Mouse (Mus musculus): Measurements from ENCODE around the gene Hephl1. TPM values are rescaled to one million over a fixed set of nuclear protein-coding genes. Genes with fewer than 3 reads are reported as not detected.

Hephl1 gene
- total RNA-seq, 2 experiments from 2014 or later, result 2.6 to 6.4 TPM

DNA sequence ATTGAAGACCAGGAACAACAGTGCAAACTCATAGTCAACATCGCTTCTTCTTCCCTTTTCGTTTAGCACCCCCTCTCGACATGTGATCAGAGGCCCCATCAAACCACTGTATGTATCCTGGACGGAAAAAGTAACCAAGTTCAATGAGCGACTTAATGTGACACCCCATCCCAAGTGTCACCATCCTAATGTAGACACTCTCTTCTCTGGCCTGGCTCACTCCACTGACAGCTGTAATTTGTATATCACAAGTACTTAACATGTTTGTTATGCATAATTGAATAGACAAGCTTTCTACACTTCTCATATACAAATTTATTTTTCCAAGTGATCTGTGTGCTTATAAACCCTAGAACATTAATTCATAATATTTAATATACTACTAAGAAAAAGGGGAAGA is 51.1 kb downstream of the Hephl1 start:
- no peak for DNase-seq (ENCODE audit: low spot score in 2 of 2)

- DNase-seq (ENCODE audit: low spot score in 2 of 2), result no peak
Observed at GRCm38 (mm10) chr9:15060026-15060425, 51.9 kb downstream of the Hephl1 start.

- DNase-seq (ENCODE audit: low spot score in 2 of 2), result no peak
Observed at GRCm38 (mm10) chr9:15045740-15046139, 66.2 kb downstream of the Hephl1 start.

GRCm38 (mm10) chr9:15045084-15045669 is 66.7 kb downstream of the Hephl1 start, which contains the start of gene Panx1:
Panx1 (minus strand) TSS chr9:15045478.
- peak; percentile 45 to 58 for DNase-seq (ENCODE audit: low spot score in 2 of 2)

DNA sequence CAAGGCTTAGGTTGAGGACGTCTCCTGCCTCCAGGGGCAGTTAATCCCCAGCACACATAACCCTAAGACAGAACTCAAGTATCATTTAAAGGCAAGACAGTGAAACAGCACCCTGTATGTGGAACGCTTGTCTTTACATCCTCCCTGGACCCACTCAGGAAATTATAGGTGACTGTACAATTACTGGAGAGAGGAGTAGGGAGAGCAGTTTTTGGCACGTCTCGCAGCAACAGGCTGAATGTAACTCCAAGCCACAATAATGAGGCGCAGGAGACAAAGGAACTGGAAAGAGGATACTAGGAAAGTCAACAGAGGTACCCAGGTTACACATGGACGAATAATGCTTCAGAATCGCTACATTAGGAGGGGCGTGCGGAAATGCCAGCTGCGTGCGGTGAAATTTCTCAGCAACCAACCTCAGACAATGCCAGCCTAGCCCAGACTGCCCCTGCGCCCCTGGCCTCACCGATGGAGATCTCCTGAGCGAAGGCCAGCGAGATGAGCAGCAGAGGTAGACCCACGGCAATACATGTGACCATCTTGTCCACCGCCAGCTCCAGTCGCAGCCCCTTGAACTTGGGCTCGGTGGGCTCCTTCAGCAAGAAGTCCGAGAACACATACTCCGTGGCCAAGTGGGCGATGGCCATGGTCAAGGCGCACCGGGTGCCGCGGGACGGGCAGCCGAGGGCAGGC is 67.4 kb downstream of the Hephl1 start:
- no peak for DNase-seq (ENCODE audit: low spot score in 2 of 2)

DNA sequence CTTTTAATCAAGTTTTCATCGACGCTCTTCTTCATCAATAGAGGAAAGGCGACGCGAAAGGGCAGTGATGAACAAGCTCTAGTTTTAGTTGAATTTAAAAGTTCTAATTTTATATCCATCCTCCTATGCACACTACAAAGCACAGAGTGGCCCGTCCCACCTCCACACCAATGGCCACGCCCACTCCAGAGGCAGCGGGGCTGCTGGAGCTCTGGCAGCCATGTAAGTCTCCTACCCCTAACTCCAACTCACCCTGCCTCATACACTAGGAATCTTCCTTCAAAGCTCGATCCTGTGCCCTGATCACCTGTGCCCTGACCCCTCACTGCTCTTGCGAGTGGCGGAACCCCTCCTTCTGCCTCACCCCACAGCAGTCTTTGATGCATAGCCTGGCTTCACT is 70.4 kb downstream of the Hephl1 start:
- DNase-seq (ENCODE audit: low spot score in 2 of 2), result no peak

GRCm38 (mm10) chr9:15039848-15040247 is 72.1 kb downstream of the Hephl1 start:
- DNase-seq (ENCODE audit: low spot score in 2 of 2), result no peak

GRCm38 (mm10) chr9:15037704-15038103 is 74.2 kb downstream of the Hephl1 start:
- no peak for DNase-seq (ENCODE audit: low spot score in 2 of 2)

DNA sequence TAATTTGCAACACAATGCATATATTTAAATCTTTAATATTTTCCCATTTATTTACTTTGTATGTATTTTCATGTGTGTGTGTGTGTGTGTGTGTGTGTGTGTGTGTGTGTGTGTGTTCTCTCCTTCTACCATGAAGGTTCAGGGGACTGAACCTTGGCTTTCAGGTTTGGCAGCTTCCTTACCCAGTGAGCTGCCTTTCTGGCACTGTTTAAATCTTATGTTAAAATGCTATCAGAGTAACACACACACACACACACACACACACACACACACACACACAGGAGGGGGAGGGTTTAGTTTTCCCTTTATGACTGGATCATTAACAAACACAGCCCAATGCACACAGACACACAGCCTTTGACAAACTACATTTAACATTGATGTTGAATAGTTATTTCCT is 74.7 kb downstream of the Hephl1 start:
- no peak for DNase-seq (ENCODE audit: low spot score in 2 of 2)

DNA sequence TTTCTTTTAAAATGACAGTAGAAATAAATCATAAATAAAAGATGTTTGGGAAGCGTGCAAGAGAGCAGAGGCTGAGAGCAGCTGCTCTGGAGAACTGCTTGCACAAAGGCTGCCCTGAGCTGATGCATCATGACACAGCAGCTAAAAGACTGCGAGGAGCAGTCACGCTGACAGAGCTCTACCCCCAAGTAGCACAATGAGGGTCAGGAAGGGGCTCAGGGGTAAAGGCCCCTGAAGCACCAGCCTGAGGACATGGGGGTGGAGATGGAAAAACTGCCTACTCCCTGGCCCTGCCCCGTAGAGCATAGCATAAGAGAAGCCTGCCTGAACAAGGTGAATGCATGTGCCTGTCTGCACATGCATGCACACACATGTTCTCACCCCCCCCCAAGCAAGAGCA is 75.1 kb downstream of the Hephl1 start:
- no peak for DNase-seq (ENCODE audit: low spot score in 2 of 2)

GRCm38 (mm10) chr9:15036405-15036804 is 75.5 kb downstream of the Hephl1 start:
- DNase-seq (ENCODE audit: low spot score in 2 of 2), result no peak

DNA sequence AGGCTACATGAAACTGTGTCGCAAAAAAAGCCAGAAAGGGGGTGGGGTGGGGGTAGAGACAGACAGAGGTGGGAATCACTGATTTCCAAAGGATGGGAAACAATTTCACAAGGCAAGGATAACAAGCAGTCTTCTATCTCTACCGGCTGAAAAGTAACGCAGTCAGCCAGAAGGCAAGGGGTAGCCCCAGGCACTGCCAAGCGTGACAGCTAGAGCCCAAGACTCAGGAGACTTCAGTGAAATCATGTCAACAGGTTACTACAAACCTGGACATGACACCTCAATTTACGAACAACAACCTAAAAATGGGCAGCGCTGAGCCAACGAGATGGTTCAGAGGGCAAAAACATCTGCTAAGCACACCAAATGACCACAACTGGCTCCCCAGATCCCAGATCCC is 75.9 kb downstream of the Hephl1 start:
- no peak for DNase-seq (ENCODE audit: low spot score in 2 of 2)

- DNase-seq (ENCODE audit: low spot score in 2 of 2), result no peak
Observed at GRCm38 (mm10) chr9:15034546-15035273, 77.2 kb downstream of the Hephl1 start.

- peak in 1 of 2 experiments; percentile 27 for DNase-seq (ENCODE audit: low spot score in 2 of 2)
Observed at GRCm38 (mm10) chr9:15033568-15034160, 78.2 kb downstream of the Hephl1 start.

- DNase-seq (ENCODE audit: low spot score in 2 of 2), result no peak
Observed at GRCm38 (mm10) chr9:15032797-15033196, 79.1 kb downstream of the Hephl1 start.

- DNase-seq (ENCODE audit: low spot score in 2 of 2), result no peak
Observed at GRCm38 (mm10) chr9:15030771-15031170, 81.1 kb downstream of the Hephl1 start.

DNA sequence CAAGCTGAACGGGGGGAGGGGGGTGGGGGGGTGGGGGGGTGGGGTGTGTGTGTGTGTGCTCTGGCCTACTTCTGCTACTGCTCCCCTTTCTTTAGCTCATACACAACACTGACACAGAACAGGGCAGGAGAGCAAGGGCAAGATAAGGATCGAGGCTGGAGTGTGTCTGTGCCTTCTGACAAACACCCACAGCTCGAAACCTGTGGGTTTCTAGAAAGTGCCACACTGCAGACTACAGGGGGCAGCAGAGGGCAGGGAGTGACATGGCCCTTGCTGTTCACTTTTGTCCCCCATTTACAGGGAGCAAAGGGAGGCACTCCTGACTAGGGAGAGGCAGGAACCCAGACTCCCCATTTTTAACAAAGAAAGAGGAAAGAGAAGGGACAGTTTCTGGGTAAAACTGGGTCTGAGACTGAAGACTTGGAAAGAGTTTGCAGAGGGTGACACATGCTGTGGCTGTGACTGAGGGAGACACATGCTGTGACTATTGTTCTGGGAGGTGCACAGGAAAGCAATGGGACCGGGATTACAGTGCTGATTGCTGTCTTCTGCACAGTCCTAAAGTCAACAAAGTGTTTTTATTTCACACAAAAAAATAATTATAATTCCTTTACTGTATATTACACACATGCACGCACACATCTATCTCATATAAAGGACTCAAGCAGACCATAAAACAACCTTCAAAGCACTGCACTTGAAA is 82.7 kb downstream of the Hephl1 start:
- peak; percentile 46 to 64 for DNase-seq (ENCODE audit: low spot score in 2 of 2)

DNA sequence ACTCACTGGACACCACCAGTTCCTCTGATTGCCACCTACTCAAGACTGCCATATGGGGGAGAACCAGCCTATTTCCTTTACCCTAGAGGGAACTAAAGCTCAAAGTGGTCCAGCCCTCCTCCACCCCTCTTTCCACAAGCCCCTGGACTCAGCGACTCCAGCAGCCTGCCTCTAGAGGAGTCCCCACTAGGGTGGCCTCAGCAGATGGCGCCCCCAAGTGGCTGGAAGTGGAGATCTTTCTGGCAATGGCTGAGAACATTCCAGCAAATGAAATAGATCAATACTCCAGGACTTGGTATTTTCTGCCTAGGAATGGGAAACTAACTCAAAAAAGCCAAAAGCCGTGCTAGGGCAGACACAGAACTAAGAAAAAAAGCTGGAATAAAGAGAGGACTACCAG is 84.2 kb downstream of the Hephl1 start:
- no peak for DNase-seq (ENCODE audit: low spot score in 2 of 2)

DNA sequence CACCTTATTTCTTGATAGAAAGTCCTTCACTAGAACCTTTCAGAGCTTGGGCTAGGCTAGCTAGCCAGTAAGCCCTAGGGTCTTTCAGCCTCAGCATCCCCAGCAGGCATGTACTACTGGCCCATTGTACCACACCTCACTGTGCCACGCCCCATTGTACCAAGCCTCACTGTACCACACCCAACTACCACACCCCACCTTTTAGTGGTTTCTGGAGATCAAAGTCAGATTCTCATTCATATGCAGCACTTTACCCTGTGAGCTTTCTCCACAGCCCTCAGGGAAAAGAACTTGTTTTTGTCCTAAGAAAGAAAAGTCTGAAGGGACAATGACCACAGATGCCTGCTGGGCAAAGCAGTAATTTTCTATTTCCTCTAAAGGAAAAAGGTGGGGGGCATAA is 88.9 kb downstream of the Hephl1 start:
- no peak for DNase-seq (ENCODE audit: low spot score in 2 of 2)

DNA sequence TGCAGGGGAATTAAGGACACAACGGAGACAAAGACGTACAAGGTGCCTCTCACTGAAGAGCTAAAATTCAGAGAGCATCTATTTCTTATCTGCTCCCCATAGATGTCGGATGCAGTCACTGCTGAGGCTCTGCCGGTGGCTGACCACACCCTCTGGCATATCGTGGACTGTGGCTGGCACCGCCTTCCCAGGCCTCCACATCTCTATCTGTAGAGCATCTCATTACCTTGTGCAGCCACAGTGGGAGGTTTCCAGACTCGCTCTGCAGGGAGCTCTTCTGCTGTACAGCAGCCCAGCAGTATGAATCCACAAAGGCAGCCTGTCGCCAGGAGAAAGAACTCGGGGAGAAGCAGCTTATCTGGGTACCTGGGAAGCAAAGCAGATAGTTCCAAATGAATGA is 90.8 kb downstream of the Hephl1 start:
- DNase-seq (ENCODE audit: low spot score in 2 of 2), result no peak

DNA sequence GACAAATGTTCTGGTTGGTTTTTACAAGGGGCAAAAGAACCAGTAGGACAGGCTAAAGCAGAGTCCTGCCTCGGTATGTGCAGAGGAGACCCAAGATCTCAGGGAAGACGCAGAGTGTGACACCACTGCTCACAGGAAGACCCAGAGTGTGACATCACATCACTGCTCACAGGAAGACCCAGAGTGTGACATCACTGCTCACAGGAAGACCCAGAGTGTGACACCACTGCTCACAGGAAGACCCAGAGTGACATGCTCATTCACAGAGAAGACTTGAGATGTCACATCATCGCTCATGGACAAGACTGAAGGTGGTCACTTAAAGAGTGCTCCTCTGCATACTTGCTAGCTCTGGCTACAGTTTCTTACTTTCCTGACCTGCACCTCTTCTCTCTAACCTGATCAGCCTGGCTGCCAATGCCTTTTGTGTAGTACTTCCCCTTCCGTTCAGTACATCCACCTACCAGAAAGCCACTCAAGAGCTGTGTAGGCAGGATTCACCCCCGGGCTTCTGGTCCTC is 91.3 kb downstream of the Hephl1 start:
- no peak for DNase-seq (ENCODE audit: low spot score in 2 of 2)
